20 mouse cellular contexts compared by ENCODE assay signal in the genomic region with DNA sequence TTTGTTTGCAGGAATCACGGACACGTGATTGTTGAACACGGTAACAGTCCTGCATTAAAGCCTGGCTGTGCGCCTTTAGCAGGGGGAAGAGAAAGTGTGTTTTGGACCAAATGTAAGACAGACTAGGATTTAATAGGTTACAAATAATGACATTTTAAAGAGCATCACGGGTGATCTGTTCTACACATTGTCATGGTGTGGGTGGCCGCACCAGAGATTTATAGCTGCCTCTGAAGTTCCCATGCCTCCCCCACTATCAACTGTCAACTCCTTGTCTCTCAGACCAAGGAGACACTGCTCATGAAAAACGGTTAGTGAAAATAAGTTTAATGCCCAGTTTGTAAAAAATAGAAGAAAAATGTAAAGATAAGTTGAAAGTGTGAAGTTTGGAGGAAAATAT.
"Had no signal": no experiment of that assay in that cellular context is flagged by ENCODE, and none has a peak within 500 bp of the region (broad histone marks: within the 10 kb centered on the region; RNA-seq: fewer than 3 reads in every experiment).

No protein-coding gene starts in this region.

- H3K4me3 ChIP-seq: lung, embryonic 15.5 days; megakaryocyte, embryonic 14.5 days; midbrain, embryonic 13.5 days; midbrain, embryonic 15.5 days; neural tube, embryonic 13.5 days; neural tube, embryonic 15.5 days had no signal

- H3K4me2 ChIP-seq: lung, embryonic 15.5 days; midbrain, embryonic 11.5 days; midbrain, embryonic 13.5 days; midbrain, embryonic 15.5 days; neural tube, embryonic 13.5 days; neural tube, embryonic 15.5 days had no signal

- DNase-seq: lung, adult 2 months; lung, postnatal 14 days; lung, postnatal 36 days; retina, postnatal 1 day; right cerebral cortex, adult 18-20 months; right cerebral cortex, postnatal 25 days; right cerebral cortex, postnatal 4 days; spleen, adult 18-20 months; thymus, adult 18-20 months; thymus, postnatal 14 days; thymus, postnatal 36 days had no signal

- H3K36me3 ChIP-seq: lung, embryonic 15.5 days; midbrain, embryonic 13.5 days; midbrain, embryonic 15.5 days; neural tube, embryonic 13.5 days; neural tube, embryonic 15.5 days had no signal

- H3K27ac ChIP-seq: lung, embryonic 15.5 days; macrophage; midbrain, embryonic 13.5 days; midbrain, embryonic 15.5 days; neural tube, embryonic 13.5 days; neural tube, embryonic 15.5 days had no signal

- H3K27me3 ChIP-seq: lung, embryonic 15.5 days; midbrain, embryonic 13.5 days; midbrain, embryonic 15.5 days; neural tube, embryonic 13.5 days had no signal

- H3K9me3 ChIP-seq: lung, embryonic 15.5 days; megakaryocyte, embryonic 14.5 days; midbrain, embryonic 13.5 days; midbrain, embryonic 15.5 days; neural tube, embryonic 13.5 days; neural tube, embryonic 15.5 days had no signal

- H3K9ac ChIP-seq: lung, embryonic 15.5 days; midbrain, embryonic 13.5 days; midbrain, embryonic 15.5 days; neural tube, embryonic 13.5 days; neural tube, embryonic 15.5 days had no signal

- ATAC-seq: lung, postnatal 0 days; midbrain, embryonic 13.5 days; midbrain, embryonic 15.5 days had no signal
